Mouse (Mus musculus) forelimb bud, embryonic 11.5 days (tissue): ENCODE measurements at regions not wholly inside any gene's neighbourhood (a gene's known extent, or its start where the extent isn't known, plus 50 kb on each side); places are given as distances from the start of the nearest gene placed in this dataset.
A peak's percentile ranks its signal among the peaks of the same experiment; 100 is the strongest.

Experiments used
- DNase-seq: peaks from one replicate; pipeline ENCODE4 v3.0.0-alpha.2; 2012; ENCODE audit warnings: low read depth, low spot score

DNA sequence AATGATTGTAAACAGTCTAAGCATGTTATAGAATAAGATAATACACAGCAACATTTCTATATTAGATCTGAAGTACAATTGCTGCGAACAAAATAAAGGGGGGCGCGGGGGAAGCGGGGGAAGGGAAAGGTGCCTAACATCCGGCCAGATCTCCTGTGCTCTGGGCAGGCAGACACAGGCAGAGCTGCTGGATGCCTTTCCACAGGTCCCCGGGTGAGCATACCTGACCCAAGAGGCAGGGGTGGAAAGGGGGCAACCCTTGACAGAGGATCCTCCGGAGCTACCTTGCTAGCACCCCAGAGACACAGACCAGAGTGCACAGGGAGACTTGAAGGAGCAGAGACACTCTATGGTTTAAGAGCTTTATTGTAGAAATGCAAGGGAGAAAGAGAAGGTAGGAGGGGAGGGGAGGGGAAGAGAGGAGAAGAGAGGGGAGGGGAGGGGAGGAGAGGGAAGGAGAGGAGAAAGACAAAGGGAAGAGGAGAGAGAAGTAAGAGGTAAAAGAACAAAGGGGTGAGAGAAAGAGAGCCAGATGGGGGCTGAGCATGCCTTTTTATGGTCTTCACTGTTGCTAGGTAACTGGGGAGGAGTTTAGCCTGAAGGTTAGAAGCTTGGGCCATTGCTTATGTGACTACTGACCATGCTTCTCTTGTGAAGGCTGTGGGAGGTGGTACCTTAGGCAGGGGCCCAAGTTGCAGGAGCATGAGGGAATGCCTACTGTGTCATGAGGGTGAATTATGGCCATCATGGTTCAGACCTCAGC is 308.2 kb upstream of the Negr1 start:
- no peak for DNase-seq

DNA sequence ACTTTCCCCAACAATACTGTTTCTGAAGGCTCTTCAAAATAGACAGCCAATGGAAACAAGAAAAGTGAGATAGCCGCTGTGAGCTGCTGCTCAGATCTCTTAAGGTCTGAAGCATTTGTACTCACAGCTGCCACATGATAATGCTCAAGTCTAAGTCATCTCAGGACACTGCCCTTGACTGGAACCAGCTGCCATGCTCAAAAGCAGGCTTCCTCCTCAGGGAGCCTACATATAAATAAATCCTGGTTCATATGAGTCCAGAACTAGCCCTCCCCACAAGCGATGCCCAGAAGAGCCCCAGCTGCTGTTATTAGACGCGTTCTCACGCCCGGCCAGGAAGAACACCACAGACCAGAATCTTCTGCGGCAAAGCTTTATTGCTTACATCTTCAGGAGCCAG is 304.9 kb upstream of the Negr1 start:
- DNase-seq, result no peak

DNA sequence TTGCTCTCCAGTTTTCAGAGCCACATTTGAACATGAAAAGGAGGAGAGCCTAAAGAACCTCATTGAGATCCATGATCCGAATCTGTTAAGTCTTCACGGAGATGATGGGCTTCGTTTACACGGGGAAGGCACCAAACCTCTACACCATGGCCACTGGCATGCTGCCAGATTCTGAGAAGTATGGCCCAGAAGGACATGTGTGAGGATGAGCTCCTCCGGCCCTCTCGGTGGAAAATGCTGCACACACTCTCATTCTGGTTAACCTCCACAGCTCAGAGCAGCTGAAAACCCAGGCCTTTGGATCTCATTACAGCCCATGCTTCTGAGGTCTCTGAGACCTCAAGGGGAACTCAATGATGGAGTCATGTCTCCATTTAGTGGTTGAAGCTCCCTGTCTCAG is 296.9 kb upstream of the Negr1 start:
- no peak for DNase-seq

DNA sequence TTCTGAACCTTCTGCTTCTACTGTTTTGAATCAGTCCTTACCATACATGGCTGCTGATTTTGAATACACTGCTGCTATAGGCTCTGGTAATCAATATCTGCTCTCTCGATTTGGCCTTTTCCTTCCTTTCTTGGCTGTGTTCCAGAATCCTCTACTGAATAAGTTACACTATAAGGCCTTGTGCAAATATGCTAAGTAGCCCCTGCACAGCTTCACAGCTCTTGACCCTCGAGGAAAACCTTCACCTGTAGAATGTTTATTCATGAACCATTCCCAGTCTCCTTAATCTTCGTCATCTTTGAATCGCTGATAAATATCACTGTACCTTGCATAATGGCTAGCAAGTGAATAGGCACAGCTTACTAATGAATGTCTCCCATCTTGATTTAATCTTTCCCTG is 293.9 kb upstream of the Negr1 start:
- no peak for DNase-seq

DNA sequence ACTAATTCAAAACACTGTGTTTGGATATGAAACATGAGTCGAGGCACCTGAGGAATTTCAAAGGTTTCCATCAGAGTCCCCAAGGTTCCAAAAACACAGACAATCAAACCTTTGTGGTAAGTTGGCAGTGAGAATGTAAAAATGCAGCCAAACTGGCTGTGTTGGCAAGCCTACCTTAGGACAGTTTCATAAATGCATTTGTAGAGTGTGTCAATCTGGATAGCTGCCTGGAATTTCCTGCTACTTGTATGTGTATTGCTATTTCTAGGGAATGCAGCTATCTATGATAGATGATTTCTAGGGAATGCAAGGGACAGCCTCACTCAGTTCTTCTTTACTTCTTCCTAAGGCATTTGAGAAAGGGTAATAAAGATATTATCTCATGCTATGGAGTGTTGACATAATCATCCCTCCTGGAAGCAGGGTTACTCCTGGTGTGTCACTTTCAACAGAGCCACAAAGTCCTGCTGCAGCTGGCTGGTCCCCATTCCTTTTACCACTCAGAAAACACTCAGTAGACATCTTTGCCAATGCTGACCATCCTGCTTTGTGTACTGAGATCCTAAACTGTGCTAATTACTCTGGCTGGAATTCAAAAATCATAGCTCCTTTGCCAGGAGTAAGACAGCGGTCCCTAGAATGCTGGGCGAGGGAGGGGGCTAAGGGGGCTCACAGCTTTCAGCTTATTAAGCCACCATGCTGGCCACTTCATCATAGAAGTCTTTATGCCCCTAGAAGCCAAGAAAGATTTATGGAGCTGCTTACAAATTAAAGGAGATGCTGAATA is 261.4 kb upstream of the Negr1 start:
- DNase-seq, result peak; percentile 30

DNA sequence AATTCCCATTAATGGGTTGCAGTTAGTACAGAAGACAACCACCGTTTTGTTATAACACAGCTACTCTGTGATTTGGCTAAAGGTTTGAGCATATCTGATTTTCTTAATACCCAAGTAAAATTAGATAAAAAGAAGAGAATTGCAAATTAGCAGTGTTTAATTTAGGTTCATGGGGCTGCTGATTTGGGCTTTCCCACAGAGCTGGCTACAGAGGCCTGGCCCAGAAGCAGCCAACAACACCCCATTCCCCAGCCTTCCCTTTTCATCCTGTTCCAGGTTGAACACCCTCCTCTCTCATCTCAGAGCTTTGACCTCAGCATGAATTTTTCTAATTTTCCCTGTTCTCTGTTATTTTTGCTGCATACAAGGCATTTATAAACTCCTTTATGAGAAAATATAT is 260.3 kb upstream of the Negr1 start:
- DNase-seq, result no peak

DNA sequence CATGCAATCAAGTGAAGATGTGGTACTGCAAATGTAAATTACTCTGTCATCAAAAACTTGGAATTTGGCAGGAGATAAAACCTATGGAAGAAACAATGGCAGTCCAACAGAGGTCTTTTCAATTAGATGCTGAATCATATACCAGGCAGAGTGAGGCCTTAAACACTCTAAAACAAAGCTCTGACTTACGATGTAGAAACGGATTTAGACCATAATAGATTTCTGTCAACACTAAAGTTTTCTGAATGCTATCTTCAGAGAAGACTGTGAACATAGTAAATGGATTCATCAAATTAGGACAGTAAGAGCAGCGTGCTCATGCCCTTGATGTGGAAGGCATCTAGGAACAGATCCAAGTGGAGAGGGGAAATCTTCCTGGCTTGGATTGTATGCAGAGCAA is 259.8 kb upstream of the Negr1 start:
- DNase-seq, result no peak

DNA sequence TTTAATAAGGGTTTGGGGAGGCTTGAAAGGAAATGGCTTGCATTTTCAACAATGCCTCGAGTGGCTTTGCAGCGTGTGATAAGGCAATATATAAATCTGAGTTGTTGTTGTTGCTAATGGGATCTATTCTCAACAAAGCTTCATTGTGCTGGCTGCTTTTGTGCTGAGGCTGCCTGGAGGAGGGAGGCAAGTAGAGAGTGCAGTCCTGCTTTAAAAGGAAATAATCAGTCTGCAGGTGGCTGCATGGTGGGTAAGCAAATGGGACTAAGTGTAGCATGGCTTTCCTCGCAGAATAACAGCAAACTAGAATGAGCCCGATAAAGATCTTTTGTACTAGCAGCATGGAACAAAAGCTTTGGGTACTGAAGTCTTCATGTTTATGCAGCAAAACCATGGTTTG is 257.4 kb upstream of the Negr1 start:
- DNase-seq, result no peak

DNA sequence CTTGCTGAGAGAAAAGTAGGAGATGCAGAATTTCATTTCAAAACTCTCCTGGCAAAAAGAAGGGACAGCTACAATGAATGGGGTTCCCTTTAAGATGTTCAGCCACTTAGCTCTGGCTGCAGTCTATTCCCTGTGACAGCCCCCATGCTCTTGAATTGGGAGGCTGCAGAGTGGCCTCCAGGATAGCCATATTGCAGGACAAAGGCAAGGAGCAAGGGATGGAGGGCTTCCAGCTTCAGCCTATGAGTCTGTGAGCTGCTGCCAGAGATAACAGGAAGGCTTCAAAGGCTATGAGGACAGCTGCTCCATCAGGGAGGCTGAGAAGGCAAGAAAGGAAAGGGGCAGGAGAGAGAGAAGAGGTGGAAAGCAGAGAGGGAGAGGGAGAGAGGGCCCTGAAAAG is 256.5 kb upstream of the Negr1 start:
- DNase-seq, result no peak

DNA sequence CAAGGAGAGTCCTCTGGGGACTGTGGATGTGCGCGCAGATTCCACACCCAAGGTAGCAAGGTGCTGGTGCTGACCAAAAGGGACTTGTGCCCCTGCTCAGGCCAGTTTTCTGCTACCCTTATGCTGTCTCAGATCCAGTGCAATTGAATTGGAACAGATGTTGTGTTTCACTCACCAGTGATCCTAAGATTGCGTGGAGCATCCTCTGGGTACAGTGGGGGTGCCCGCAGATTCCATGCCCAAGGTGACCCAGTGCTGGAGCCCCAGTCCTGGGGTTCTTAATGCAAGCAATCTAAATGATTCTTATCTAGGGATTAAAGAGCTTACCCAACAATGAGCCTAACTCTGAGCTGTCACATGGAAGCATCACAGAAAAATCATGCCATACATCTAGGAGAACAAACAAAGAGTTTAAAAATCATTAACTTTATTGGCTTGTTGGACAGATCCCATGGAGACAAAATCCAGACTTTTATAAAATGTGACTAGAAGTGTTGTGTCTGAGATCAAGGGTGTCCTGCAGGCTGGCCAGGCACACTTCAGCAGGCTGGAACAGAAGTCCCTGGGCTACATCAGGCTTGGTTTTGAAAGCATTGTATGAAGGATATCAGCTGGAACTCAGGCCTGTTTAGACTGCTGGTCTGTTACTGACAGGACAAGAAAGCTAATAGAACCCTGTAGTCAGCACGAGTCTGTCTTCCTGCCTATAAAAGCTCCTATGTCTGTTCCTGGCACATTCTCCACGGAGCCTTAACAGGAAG is 226.4 kb upstream of the Negr1 start:
- DNase-seq, result no peak

DNA sequence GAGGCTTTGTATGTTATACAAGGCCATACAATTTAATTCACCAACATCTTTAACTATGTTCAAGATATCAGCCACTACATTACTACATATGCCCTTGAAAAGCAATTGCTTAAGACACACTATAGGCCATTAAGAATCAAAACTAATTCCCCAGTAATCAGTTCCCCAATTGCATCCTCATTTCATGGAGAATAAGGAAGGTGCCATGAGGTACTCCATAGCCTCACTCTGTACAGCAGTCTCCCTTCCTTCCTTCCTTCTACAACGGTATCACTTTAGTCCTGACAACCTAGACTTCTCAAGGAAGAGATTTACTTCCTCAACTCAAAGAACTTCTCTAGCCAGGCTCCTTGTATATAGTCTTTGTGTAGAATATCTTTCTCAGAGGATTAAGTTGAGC is 220.1 kb upstream of the Negr1 start:
- DNase-seq, result no peak

DNA sequence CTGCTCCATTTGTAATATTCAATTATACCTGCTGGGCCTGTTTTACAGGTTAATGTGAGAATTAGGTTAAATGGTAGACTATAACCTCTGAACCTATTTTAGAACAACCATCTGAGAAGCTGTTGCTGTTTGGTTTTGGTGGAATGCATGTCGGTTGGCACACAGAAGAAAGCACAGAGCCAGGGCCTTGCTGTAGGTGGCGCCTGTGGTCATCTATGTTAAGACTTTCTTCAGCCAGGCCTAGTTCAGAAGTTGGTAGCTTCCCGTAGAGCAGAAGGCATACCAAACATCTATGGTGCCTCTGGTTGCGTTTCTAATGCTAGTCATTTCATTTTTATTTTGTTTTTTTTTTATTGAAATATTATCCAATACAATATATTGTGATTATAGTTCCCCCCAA is 209.9 kb upstream of the Negr1 start:
- no peak for DNase-seq

DNA sequence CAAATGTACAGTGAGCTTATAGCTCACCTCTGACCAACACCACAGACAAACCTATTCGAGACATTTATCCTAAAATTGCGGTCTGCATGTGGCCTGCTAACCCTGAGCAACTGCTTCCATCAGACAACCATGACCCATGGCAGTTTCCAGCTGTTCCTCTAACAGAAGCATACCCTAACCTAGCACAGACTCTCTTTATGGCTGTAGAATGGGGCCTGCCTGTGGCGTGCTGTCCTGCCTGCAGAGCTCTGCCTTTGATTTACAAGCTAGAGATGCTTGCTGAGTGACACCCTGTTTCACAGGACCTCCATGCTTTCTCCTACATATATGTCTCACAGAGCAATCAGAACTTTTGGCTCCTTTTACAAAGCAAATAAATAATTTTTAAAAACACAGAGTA is 208.2 kb upstream of the Negr1 start:
- DNase-seq, result no peak

DNA sequence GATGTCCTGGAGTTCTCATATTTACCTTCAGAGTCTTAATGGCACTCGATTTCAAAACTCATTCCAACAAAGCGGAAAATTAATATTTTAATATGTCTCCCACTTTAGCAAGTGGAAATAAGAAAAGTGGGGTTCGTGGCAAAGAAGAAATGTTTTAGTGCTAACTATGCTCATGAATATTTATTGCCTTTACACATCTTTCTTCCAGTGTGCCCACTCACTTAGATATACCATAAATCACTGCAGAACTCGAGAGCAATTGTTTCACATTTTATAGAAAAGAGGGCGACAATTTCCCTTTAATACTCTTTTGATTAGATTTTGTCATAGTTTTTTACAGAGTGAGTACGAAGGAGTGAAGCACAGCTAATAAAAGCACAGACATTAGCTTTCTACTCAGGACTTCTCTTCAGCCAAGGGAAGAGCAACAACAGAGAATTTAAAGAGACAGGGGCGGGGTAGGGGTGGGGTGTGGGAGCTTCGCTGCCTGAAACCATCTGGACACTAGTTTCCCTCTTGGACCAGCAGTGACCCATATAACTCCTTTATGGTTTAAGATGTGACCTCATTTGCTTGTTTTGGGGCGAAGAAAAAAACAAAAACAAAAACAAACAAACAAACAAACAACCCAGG is 207.6 kb upstream of the Negr1 start:
- no peak for DNase-seq

DNA sequence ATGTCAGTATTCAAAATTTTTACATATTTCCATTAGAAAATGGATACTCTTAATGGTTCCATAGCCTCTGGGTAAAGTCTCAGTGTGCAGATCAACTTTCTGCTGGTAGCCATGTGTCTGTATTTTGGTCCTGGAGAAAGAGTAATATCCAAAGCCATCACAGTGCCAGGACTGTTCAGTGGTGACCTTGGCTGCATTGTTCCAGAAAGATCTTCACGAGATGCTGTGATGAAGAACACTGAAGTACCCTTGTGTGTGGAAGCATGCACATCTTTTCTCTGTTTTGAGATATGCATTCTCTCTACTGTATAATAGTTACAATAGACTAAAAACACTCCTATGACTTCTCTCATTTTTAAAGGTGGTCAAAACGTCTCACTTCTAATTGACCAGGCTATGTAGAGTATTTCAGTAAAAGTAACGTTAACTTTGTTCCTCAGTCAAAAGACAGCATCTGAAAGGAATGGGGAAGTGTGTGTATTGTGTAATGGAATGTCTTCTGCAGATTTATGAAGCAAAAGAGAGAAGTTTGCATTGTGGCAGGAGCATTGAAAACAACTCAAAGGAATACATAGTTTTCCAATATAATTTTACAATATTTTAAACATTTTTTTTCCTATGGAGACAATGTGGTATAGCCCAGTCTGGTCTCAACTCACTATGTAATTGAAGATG is 192.8 kb upstream of the Negr1 start:
- no peak for DNase-seq

DNA sequence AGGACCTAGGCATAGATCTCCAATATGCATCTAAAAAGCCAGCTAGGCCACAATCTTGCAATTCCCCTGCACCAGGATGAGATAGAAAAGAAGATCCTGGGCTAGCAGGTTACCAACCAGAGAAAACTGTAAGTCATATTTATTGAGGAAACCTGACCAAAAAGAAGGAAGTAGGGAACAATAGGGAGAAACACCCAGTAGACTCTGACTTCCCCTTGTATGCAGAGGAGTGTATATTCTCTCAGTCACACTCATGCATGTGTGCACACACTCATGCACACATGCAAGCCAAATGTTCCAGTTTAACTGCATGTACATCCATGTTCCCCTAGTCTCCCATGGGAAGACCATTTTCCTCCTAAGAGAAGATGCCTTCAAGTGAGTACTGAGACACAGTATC is 184.9 kb upstream of the Negr1 start:
- DNase-seq, result no peak

DNA sequence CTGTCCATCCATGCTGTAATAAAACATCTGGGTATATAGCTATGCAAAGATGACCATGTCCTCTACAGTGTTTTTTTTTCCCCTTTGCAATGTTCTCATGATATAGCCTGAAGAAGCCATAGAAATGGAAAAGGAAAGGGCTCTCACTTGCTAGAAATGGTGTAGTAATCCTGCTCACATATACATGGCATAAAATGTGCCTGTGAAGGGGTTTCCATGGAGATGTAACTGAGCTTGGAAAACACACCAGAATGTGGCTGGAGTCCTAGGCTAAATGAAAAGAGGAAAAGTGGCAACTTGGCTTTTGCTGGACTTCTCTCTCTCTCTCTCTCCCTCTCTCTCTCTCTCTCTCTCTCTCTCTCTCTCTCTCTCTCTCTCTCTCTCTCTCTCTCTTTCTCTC is 178.7 kb upstream of the Negr1 start:
- DNase-seq, result no peak

DNA sequence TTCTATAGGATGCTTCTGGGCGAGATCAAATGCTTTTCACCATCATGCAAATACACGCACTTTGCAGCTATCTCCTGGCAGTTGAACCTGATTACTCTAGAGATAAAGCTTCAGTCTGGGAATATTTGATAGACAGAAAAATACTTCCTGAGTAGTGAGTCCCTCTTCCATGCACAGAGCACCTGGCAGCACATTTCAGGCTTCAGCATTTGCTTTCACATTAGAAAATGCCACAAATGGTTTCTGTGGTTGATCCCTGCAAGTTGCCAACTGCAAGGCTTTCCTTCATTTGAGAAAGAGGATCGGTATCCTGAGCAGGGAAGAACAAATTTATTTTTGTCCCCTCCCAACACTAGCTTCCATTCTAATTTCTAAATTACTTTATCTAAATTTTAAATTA is 155.5 kb upstream of the Negr1 start:
- DNase-seq, result no peak

DNA sequence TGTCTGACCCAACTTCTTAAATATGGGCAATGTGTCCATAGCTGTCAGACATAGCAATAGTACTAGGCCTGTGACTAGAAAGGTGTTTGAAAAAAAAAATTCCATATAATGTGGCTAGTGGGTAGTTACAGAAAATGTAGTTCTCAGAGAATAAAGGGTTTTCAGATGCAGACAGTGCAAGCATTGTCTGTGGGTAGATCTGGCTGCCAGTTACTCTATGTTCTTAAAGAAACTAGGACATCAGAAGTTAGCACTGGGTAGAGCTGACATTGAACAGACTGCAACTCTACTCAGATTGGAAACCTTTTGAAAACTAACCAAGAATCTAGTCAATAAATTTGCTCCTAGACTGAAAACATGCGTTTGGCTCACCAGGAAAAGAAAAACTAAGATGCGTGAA is 154.5 kb upstream of the Negr1 start:
- DNase-seq, result no peak

DNA sequence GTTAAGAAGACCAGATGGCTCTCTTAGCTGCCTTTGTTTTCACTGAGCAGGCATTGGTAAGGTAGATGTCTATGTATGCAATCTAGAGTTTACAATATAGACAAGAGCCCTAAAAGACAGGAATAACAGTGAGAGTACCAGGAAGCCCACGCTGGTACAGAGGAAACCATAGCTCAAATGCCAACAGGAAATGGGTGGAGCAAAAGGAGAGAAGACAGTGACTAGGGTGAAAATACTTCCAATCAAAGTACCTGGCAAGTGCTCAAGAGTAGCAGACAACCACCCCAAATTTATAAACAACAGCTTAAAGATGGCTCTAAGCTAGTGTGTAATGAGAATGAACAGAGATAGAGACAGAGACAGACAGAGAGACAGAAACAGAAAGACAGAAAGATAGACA is 151.5 kb upstream of the Negr1 start:
- DNase-seq, result no peak

DNA sequence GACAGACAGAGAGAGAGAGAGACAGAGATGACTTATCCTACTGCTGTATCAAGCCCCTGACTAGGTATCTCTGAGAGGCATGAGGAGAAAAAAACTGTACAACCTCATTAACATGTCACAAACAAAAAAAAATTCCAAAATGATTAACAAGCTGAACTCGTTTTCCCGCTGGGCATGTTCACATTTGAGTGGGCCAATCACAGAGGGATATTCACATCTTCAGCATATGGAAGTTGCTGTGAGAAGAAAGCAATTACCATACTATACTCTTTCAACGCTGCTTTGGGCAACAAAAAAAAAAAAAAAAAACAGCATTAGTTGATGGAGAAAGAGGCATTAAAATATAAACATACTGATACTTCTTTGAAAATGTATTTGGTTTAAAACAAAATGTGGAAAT is 148.8 kb upstream of the Negr1 start:
- DNase-seq, result no peak
